Mouse (Mus musculus): ENCODE measurements at regions not wholly inside any gene's neighbourhood (a gene's known extent, or its start where the extent isn't known, plus 50 kb on each side); places are given as distances from the start of the nearest gene placed in this dataset.

DNA sequence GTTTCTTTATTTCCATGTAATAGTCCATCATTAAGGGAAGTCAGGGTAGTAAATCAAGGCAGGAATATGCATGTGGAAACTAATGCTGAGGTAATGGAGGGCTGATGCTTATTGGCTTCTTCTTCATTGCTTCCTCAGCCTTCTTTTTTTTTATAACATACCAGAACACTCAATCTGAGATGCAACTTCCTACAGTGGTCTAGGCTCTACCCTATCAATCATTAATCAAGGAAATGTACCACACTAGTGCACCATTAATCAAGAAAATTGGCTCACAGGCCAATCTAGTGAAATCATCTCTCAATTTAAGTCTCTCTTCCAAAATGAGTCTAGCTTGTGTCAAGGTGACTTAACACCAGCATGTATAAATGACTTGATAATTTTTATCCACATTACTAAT, 263.2 kb upstream of the Meox2 start:
- no peak for TF ChIP-seq POLR2A (IDR thresholded peaks at IDR 0.05; ENCODE audit: borderline replicate concordance, extremely low read depth, insufficient read depth, insufficient read length, poor library complexity, severe bottlenecking)
- TF ChIP-seq CTCF (IDR thresholded peaks at IDR 0.05; ENCODE audit: borderline replicate concordance, extremely low read depth, insufficient read depth, insufficient read length): no peak

All from brain, embryonic 14.5 days (tissue).